Mouse (Mus musculus): ENCODE measurements around the gene Pde5a.

DNA sequence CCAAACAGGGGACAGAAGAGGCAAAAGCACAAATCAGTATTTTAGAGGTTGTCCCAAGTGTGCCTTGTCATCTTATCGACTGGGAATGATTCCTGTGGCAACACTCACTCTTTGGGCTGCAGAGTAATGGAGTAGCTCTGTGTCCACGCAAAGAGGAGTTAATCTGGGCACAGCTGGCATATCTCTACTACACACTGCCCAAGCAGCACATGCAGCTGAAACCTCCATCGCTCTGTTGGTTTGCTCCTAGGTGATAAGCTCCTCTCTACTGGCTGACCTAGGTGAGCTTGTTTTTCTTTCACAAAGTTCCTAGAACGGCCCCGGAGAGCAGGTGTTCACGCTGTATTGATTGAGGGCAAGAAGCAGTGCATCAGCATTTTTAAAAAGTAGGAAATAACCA lies 60.8 kb downstream of the Pde5a start:
- TF ChIP-seq CTCF (conservative IDR thresholded peaks at IDR 0.05; ENCODE audit: insufficient read depth, insufficient read length, low read depth, low read length): no peak
- TF ChIP-seq POLR2A (IDR thresholded peaks at IDR 0.05; ENCODE audit: low read depth, low read length): no peak
